Mouse (Mus musculus) spleen, adult 2 months (tissue): ENCODE measurements around the gene Dip2b.

Source experiments
- CTCF ChIP-seq: fragments of 200-500 bp; IDR thresholded peaks from 2 replicates; pipeline ENCODE4 v1.5.1; 2011; ENCODE audit warnings: mild to moderate bottlenecking, inconsistent platforms; ENCODE audit not compliant: insufficient read depth, insufficient read length, insufficient replicate concordance; ENCODE audit errors: extremely low read depth
- POLR2A ChIP-seq: fragments of 200-500 bp; IDR thresholded peaks from 2 replicates; pipeline ENCODE4 v1.6.1; 2011; ENCODE audit warnings: low read depth, low read length, inconsistent platforms

DNA sequence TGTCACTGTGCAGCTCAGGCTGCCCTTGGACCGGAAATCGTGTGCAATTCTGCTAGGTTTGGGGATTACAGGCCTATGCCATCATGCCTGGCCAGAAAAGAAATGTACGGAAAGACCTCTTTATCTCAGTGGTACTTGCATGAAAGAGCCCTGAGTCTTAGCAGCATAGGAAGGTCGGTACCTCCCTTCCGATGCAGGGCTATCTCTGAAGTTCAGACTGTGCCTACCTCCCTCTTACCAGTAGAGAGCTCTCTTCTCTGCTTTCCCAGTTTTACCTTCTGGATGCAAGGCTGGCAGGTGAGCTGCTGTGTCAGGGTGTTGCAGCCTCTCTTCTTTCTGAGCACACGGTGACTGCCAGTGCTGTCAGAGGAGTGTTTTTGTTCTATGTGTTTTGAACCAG is 203.3 kb downstream of the Dip2b start:
- TF ChIP-seq POLR2A (no peak), CTCF (no peak)
